Mouse (Mus musculus) cerebral cortex, adult 2 months (tissue): ENCODE results near the gene Spata2.

ENCODE experiments used
- WGBS: fragments of 180-500 bp; shearing (Covaris S2); methylation state at CpG from one replicate; pipeline ENCODE4 v1.1.7; 2018; 5-methylcytosine and 5-hydroxymethylcytosine counted together

Spata2 gene

DNA sequence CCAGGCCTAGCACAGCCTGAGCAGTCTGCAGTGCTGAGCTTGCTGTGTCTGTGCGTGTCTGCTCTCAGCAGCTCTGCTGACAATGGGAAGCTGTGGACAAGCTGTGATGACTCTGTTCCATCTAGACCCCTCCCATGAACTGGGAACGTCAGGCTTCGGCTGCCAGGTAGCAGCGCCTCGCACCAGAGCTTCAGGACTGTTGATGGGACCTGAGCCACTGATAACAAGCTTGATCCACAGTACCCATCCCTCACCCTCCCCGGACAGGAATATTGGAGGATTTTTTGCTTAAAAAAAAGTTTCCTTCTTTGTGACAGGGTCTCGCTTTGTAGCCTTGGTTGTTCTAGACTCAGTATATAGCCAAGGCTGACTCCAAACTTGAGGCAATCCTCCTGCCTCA is 45.5 kb downstream of the Spata2 start:
- WGBS: 96% methylated on average over 7 of the region's 7 CpGs

DNA sequence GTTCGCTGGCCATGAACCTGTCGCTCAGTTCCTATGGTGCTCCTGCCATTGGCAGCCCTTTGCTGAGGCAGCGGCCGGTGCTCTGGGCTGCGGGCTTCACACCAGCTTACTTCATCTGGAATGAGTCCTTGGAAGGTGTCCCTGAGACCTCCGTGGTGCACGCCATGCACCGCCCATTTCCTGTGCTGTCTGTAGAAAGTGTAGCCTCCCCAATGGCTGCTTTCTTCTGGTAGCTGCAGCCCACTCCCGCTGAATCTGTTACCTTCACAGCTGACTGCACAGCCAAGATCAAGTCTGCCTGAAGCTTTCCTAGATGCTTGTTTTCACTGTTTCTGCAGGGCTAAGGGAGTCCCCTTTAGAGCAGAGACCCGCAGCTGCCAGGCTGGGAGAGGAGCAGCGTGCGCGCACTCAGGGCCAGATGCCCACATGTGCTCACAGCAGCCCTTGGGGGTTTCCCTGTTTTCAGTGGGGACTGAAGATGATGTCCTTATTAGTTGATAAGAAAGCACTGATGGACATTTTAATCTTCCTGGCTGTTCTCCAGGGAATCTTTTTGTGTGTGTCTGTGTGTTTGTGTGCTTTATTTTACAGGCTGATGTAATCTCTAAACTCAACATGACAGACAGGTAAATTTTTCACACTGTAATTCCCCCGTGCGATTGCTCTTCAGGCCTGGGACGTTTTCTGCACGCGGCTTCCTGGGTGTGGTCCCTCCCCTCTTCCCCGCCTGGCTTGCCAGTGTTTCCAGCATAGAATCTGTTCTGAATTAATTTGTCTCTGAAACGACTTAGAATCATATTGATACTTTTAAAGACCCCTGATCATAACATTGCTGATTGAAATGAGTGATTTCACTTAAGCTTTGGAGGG is 46.5 kb downstream of the Spata2 start:
- 66% methylated on average over 20 of the region's 20 CpGs for WGBS

DNA sequence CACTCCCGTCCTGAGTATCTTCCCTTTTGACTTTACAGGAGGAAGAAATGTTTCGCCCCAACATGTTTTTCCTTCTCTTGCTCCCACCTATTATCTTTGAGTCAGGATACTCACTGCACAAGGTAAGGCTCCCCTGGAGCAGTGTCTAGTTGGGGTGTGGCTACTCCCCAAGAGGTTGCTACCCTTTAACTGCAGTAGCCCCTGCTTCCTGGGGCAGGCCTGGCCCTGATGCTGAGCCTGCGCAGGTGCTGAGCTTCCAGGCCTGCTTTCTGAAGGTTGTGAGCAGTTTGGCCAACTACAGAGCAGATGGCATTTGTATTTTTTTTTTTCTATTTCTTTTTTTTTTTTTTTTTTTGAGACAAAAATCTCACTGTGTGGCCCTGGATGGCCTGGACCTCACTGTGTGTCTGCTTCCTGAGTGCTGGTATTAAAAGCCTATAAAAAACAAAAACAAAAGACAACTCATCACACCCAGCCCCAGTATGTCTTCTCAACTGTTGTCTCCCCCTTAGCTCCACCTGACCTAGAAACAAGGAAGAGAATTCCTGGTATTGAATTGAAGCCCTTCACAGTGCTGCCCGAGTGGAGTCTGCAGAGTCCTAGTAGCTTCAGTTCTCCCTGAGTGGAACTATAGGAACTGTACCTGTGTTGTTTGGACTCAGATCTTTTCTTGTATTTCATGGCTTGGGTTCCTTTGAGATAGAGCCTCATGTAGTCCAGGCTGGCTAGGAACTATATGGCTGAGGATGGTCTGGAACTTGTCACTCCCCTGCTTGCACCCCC is 49.1 kb downstream of the Spata2 start:
- 92% methylated on average over 4 of the region's 4 CpGs for WGBS

DNA sequence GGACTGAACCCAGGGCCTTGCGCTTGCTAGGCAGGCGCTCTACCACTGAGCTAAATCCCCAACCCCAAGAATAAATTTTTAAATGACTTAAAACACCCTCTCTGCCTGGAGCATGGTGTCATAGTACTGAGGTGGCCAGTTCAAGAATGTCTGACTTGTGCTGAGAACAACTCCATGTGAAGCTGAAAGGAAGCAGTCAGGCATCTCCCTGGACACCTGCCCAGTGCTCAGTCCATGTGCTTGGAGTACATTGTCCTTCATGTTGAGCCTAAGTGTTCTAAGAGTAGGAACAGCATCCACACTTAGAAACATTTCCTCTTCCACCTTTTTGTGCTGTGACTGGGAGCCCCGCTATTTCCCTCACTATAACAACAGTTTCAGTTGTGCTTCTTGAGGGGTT is 53.3 kb downstream of the Spata2 start:
- 98% methylated on average over 3 of the region's 3 CpGs for WGBS

DNA sequence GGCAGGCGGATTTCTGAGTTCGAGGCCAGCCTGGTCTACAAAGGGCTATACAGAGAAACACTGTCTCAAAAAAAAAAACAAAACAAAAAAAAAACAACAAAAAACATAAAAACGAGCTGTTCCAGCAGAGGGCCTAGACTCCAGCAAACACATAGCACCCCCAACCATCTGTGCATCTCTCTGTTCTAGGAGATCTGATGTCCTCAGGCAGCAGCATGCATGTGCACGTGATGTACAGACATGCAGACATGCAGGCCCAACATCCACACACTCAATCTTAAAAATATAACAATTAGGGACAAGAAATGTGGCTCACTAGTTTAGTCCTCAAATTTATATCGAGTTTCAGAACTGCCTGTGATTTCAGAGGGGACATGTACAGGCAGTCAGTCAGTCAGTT is 56.3 kb downstream of the Spata2 start:
- 53% methylated on average over 5 of the region's 5 CpGs for WGBS

DNA sequence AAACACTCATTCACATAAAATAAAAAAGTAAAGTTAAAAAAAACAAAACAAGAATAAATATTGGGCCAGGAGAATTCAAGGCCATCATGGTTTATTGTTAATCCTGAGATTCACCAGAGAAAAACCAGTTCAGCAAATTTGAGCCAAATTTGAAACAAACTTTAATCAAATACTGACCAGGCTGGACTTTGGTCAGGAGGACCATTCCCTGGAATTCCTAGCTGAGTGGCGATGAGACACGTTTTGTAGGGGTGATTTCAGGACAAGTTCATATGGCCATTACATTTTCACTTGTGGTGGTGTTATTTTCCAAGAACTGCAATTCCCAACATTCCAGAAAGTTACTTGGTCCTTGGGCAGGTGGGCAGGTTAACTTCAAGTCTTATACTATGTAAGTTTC is 57.1 kb downstream of the Spata2 start:
- WGBS: 100% methylated on average over 2 of the region's 2 CpGs

DNA sequence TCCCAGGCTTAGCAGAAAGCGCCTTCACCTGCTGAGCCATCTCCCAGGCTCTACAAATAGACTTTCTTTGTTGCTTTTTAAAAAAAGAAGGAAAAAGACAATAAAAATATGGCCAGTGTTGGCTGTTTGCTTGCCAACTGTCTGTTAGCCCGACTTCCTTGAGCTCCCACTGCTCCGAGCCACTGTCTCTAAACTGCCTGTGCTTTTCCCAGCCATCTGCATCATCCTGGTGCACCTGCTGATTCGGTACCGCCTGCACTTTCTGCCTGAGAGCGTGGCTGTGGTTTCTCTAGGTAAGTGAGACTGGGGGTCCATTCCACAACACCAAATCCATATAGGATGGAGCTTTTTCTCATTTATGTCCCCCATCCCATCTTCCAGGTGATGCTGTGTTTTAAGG is 58.1 kb downstream of the Spata2 start:
- WGBS: 73% methylated on average over 6 of the region's 6 CpGs

DNA sequence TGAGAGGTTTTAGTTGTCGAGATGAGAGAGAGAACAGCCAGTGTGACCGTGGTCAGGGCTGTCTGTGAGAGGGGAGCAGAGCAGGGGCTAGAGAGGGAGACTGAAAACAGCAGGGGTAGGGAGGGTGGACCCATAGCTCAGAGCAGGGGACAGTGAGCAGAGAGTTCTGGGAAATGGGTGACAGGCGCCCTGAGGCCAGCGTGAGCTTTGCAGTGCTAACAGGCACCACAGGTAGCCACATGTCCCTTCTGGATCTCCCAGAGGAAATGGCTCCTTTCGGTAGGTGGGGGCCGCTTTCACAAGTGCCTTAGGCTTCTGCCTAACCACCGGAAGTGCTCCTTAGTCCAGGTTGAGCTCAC is 61.3 kb downstream of the Spata2 start:
- WGBS: 89% methylated on average over 7 of the region's 7 CpGs
